Mouse (Mus musculus): ENCODE data around the gene Klhl3. TPM values are rescaled to one million over a fixed set of nuclear protein-coding genes. Genes with fewer than 3 reads are reported as not detected.

The Klhl3 gene
- polyA plus RNA-seq, 1 experiment from 2014 or later, result 15.0 TPM

DNA sequence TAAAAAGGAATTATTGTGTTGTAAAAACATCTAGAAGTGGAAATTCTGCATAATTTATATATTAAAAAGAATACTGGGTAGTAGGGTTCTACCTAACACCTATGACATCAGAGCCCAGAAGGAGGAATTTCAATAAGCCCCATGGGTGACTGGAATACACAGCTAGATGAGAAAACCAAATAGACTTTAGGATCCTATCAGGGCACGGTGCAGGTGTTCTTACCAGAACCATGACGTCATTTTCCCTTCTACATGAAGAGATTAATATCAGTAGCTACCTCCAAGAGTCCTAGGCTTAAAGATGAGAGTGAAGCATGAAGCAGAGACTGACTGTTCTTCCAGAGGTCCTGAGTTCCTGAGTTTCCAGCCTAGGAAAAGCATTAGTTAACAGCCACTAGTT lies 3.4 kb upstream of the Klhl3 start:
- Histone ChIP-seq H3K4me1 (ENCODE audit: control insufficient read depth, insufficient read depth, low read length) (peaks cover 13% of the 10 kb centered on the region), H3K27me3 (ENCODE audit: control insufficient read depth, insufficient read depth, low read depth, low read length) (no peaks in the 10 kb centered on the region), H3K9me3 (replicated peaks; ENCODE audit: control insufficient read depth, low read length, poor library complexity, severe bottlenecking) (no peaks in the 10 kb centered on the region), H3K4me3 (ENCODE audit: low read depth, low read length) (no peak overlapping the region), H3K36me3 (ENCODE audit: control insufficient read depth, insufficient read depth, low read length) (no peaks in the 10 kb centered on the region), H3K4me2 (ENCODE audit: low read length) (no peak overlapping the region), H3K9ac (ENCODE audit: low read depth, low read length) (no peak overlapping the region), H3K27ac (ENCODE audit: low read length) (no peak overlapping the region)
- WGBS, result 93% methylated on average over 2 of the region's 2 CpGs
- ATAC-seq, result no peak

DNA sequence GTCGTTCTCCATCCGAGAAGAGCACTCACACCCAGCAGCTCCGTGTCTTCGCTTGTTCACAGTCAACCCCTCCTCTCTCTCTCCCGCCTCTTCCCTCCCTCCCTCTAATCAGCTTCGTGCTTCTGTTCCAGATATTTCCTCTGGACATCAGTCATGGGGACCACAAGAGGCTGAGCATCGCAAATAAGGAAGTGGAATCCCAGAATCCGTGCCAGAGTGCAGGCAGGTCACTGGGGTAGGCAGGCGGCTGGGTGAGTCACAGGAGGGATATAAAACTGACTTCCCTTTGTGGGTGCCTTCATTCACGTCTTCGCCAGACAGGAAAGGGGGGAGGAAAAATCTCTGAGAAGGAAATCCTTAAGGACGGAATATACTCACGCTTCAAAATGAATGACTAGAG lies 1.8 kb upstream of the Klhl3 start:
- H3K36me3 ChIP-seq (ENCODE audit: control insufficient read depth, insufficient read depth, low read length), result no peaks in the 10 kb centered on the region

DNA sequence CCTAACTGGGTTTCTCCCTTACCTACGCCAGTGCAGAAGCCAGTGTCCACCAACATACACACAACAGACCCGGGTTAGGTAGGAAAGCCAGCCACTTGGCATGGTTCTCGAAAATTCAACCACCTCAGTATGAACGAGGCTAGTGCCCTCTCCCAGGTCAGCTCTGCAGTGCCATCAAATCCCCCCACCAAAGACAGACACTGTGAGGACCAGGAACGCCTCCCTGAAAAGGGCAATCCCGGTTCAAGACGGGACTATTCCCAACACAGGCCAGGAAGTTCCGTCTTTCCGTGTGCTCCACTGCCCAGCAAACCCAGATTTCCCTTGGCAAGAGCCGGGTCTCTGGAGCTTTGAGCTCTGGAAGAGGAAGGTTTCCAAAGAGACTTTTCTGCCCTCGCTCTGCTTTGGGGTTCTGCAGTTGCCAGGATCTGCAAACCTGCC lies 771 bp downstream of the Klhl3 start:
- ATAC-seq, result 0 out of 2 replicates have a peak, but pooled peaks have one; percentile 6
- 11% methylated on average over 11 of the region's 11 CpGs for WGBS
- Histone ChIP-seq H3K27ac (ENCODE audit: low read length) (peak overlapping the region; percentile 96), H3K27me3 (ENCODE audit: control insufficient read depth, insufficient read depth, low read depth, low read length) (no peaks in the 10 kb centered on the region), H3K4me2 (ENCODE audit: low read length) (peak overlapping the region; percentile 86), H3K9ac (ENCODE audit: low read depth, low read length) (peak overlapping the region; percentile 82), H3K9me3 (replicated peaks; ENCODE audit: control insufficient read depth, low read length, poor library complexity, severe bottlenecking) (no peaks in the 10 kb centered on the region), H3K4me3 (ENCODE audit: low read depth, low read length) (peak overlapping the region; percentile 63), H3K4me1 (ENCODE audit: control insufficient read depth, insufficient read depth, low read length) (peaks cover 25% of the 10 kb centered on the region), H3K36me3 (ENCODE audit: control insufficient read depth, insufficient read depth, low read length) (no peaks in the 10 kb centered on the region)

More for the DNA sequence above, 1.8 kb upstream of the Klhl3 start:
- no peak overlapping the region for H3K4me3 ChIP-seq (ENCODE audit: low read depth, low read length)
- ATAC-seq, result no peak
- no peaks in the 10 kb centered on the region for H3K27me3 ChIP-seq (ENCODE audit: control insufficient read depth, insufficient read depth, low read depth, low read length)
- WGBS, result 71% methylated on average over 13 of the region's 13 CpGs
- peaks cover 20% of the 10 kb centered on the region for H3K4me1 ChIP-seq (ENCODE audit: control insufficient read depth, insufficient read depth, low read length)
- no peaks in the 10 kb centered on the region for H3K9me3 ChIP-seq (replicated peaks; ENCODE audit: control insufficient read depth, low read length, poor library complexity, severe bottlenecking)
- H3K9ac ChIP-seq (ENCODE audit: low read depth, low read length), result no peak overlapping the region
- no peak overlapping the region for H3K4me2 ChIP-seq (ENCODE audit: low read length)
- H3K27ac ChIP-seq (ENCODE audit: low read length), result no peak overlapping the region

DNA sequence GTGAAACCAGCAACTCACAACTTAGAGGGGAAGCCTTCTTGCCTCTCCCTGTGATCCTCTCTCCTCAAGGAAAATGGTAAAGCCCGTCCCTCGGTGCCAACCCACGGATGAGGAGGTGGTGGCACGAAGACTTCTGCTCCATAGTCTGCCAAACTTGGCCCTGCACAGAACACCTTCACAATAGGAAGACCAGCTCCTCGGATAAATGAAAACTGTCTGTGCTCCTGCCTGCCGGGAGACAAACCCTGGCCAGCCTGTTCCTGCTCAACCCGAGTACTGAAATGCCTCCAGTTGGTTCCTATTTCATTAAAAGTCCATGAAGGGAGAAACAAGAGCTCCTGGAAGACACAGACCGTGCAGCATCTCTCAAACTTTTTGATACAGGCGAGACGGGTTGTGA lies 1.2 kb downstream of the Klhl3 start:
- no peaks in the 10 kb centered on the region for H3K27me3 ChIP-seq (ENCODE audit: control insufficient read depth, insufficient read depth, low read depth, low read length)
- no peak for ATAC-seq
- 60% methylated on average over 10 of the region's 10 CpGs for WGBS
- peak overlapping the region; percentile 82 for H3K9ac ChIP-seq (ENCODE audit: low read depth, low read length)
- peak overlapping the region; percentile 63 for H3K4me3 ChIP-seq (ENCODE audit: low read depth, low read length)
- H3K9me3 ChIP-seq (replicated peaks; ENCODE audit: control insufficient read depth, low read length, poor library complexity, severe bottlenecking), result no peaks in the 10 kb centered on the region
- peaks cover 25% of the 10 kb centered on the region for H3K4me1 ChIP-seq (ENCODE audit: control insufficient read depth, insufficient read depth, low read length)
- H3K36me3 ChIP-seq (ENCODE audit: control insufficient read depth, insufficient read depth, low read length), result no peaks in the 10 kb centered on the region
- peak overlapping the region; percentile 86 for H3K4me2 ChIP-seq (ENCODE audit: low read length)
- H3K27ac ChIP-seq (ENCODE audit: low read length), result peak overlapping the region; percentile 96

DNA sequence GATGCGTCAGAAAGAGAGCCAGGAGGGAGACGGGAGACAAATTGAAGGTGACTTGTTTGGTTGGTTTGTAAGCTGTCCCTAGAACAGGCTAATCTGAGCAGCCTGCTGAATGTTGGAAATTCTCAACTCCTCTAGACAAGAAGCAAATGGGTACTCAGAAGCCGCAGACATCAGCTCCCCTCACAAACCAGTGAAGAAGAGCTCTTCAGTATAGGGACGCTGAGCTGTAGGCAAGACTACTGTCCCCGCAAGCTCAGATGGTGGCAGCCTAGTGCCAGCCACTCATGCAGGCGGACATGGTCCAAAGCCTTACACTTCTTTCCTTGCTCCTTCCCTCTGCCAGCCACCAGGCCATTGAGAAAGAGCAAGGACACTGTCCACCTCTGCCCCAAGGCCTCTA lies 2.1 kb downstream of the Klhl3 start:
- Histone ChIP-seq H3K4me2 (ENCODE audit: low read length) (peak overlapping the region; percentile 86), H3K36me3 (ENCODE audit: control insufficient read depth, insufficient read depth, low read length) (no peaks in the 10 kb centered on the region), H3K9me3 (replicated peaks; ENCODE audit: control insufficient read depth, low read length, poor library complexity, severe bottlenecking) (no peaks in the 10 kb centered on the region), H3K4me3 (ENCODE audit: low read depth, low read length) (no peak overlapping the region), H3K4me1 (ENCODE audit: control insufficient read depth, insufficient read depth, low read length) (peaks cover 25% of the 10 kb centered on the region), H3K9ac (ENCODE audit: low read depth, low read length) (no peak overlapping the region), H3K27me3 (ENCODE audit: control insufficient read depth, insufficient read depth, low read depth, low read length) (no peaks in the 10 kb centered on the region), H3K27ac (ENCODE audit: low read length) (no peak overlapping the region)
- WGBS, result 95% methylated on average over 6 of the region's 6 CpGs
- ATAC-seq, result no peak

DNA sequence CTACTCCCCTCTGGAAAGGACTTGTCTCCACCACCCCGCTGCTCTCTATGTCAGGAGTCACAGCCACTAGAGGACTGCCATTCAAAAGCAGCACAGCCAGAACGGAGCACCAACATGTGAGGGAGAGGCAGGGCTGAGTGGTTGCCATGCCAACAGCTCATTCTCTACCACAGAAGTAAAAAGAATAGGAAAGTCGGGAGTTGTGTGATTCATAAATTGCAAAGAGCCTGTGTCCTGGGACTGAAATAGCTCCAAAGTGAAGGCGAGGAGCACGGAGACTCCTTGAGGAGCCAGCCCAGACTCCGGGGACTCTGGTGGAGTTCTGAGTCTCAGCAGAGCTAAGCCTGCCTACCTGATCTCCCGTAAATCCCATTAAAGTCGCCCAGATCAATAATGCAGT lies 22.7 kb downstream of the Klhl3 start:
- no peak overlapping the region for H3K9ac ChIP-seq (ENCODE audit: low read depth, low read length)
- H3K27me3 ChIP-seq (ENCODE audit: control insufficient read depth, insufficient read depth, low read depth, low read length), result no peaks in the 10 kb centered on the region
- peak overlapping the region; percentile 18 for H3K27ac ChIP-seq (ENCODE audit: low read length)
- H3K9me3 ChIP-seq (replicated peaks; ENCODE audit: control insufficient read depth, low read length, poor library complexity, severe bottlenecking), result no peaks in the 10 kb centered on the region
- peaks cover 17% of the 10 kb centered on the region for H3K4me1 ChIP-seq (ENCODE audit: control insufficient read depth, insufficient read depth, low read length)
- peak; percentile 95 for ATAC-seq
- 12% methylated on average over 8 of the region's 8 CpGs for WGBS
- peak overlapping the region; percentile 31; the same call in 1 of the 2 replicates for H3K4me2 ChIP-seq (ENCODE audit: low read length)
- no peak overlapping the region for H3K4me3 ChIP-seq (ENCODE audit: low read depth, low read length)
- H3K36me3 ChIP-seq (ENCODE audit: control insufficient read depth, insufficient read depth, low read length), result no peaks in the 10 kb centered on the region

DNA sequence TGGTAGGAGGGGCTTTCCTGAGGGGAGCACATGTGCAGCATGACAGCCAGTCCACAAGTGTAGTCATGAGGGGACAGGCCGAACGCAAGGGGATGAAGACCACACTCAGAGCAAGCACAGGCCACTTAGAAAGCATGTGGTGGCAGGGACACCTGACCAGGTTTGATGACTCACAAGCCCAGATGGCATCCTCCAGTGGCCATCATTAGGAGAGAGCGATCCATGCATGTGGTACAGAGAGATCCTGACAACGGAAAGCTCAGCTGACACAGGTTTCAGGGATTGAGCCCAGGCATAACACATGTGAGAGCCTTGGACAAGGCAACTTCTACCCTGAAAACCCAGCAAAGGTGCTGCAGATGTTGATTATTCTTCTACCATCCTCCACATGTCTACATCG lies 29.0 kb downstream of the Klhl3 start:
- Histone ChIP-seq H3K27me3 (ENCODE audit: control insufficient read depth, insufficient read depth, low read depth, low read length) (no peaks in the 10 kb centered on the region), H3K36me3 (ENCODE audit: control insufficient read depth, insufficient read depth, low read length) (peaks cover 6% of the 10 kb centered on the region; the same call in 1 of the 2 replicates), H3K27ac (ENCODE audit: low read length) (no peak overlapping the region), H3K9me3 (replicated peaks; ENCODE audit: control insufficient read depth, low read length, poor library complexity, severe bottlenecking) (no peaks in the 10 kb centered on the region), H3K9ac (ENCODE audit: low read depth, low read length) (no peak overlapping the region), H3K4me1 (ENCODE audit: control insufficient read depth, insufficient read depth, low read length) (no peaks in the 10 kb centered on the region), H3K4me2 (ENCODE audit: low read length) (no peak overlapping the region), H3K4me3 (ENCODE audit: low read depth, low read length) (no peak overlapping the region)
- WGBS, result 94% methylated on average over 5 of the region's 5 CpGs
- no peak for ATAC-seq

DNA sequence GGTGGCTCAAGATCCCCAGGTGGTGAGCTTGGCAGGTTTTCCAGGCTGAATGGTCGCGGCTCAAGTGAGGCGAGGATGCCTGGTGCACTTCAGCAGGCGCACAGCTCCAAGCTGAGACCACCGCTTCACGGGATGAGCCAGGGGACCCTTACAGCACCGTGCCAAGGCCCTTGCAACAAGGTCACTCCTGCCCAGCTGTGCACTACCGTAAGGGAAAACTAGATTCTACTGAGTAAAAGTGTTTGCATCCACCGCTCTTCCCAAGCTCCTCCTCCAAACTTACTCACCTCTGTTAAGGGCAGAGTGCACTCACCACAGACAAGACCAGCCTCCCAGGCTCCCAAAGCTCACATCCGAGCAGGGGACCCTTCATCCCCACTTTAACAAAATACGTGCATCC lies 29.9 kb downstream of the Klhl3 start:
- 80% methylated on average over 11 of the region's 11 CpGs for WGBS
- Histone ChIP-seq H3K4me1 (ENCODE audit: control insufficient read depth, insufficient read depth, low read length) (no peaks in the 10 kb centered on the region), H3K4me2 (ENCODE audit: low read length) (no peak overlapping the region), H3K9ac (ENCODE audit: low read depth, low read length) (no peak overlapping the region), H3K36me3 (ENCODE audit: control insufficient read depth, insufficient read depth, low read length) (peaks cover 6% of the 10 kb centered on the region; the same call in 1 of the 2 replicates), H3K4me3 (ENCODE audit: low read depth, low read length) (no peak overlapping the region), H3K27me3 (ENCODE audit: control insufficient read depth, insufficient read depth, low read depth, low read length) (no peaks in the 10 kb centered on the region), H3K27ac (ENCODE audit: low read length) (no peak overlapping the region), H3K9me3 (replicated peaks; ENCODE audit: control insufficient read depth, low read length, poor library complexity, severe bottlenecking) (no peaks in the 10 kb centered on the region)
- no peak for ATAC-seq

DNA sequence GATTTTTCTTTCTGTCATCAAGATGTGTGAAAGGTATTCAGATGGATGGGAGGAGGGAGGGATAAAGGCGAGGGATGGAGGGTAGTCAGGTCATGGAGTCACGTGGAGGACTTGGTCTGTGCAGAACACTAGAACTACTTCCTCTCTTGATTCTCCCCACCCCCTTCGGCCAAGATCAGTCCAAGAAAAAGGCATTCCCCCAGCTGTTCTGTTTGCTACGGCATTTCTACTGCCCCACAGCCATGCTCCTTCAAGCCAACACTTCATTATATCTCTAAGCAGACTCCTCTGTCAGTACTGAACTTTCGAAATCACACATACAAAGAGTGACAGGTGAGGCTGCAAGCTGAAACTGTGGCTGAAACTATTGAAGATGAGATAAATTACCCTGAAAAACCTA lies 30.3 kb downstream of the Klhl3 start:
- H3K27ac ChIP-seq (ENCODE audit: low read length), result no peak overlapping the region
- H3K36me3 ChIP-seq (ENCODE audit: control insufficient read depth, insufficient read depth, low read length), result peaks cover 6% of the 10 kb centered on the region; the same call in 1 of the 2 replicates
- no peak overlapping the region for H3K9ac ChIP-seq (ENCODE audit: low read depth, low read length)
- no peaks in the 10 kb centered on the region for H3K9me3 ChIP-seq (replicated peaks; ENCODE audit: control insufficient read depth, low read length, poor library complexity, severe bottlenecking)
- no peak overlapping the region for H3K4me2 ChIP-seq (ENCODE audit: low read length)
- 77% methylated on average over 5 of the region's 5 CpGs for WGBS
- ATAC-seq, result no peak
- no peak overlapping the region for H3K4me3 ChIP-seq (ENCODE audit: low read depth, low read length)
- no peaks in the 10 kb centered on the region for H3K27me3 ChIP-seq (ENCODE audit: control insufficient read depth, insufficient read depth, low read depth, low read length)
- no peaks in the 10 kb centered on the region for H3K4me1 ChIP-seq (ENCODE audit: control insufficient read depth, insufficient read depth, low read length)

All from midbrain, embryonic 16.5 days (tissue).